Mouse (Mus musculus) brain, embryonic 14.5 days (tissue): ENCODE measurements around the gene Akap13.

Source experiments
- CTCF ChIP-seq: fragments of 200-500 bp; IDR thresholded peaks from 2 replicates; pipeline ENCODE4 v1.5.1; 2012; ENCODE audit warnings: inconsistent platforms, mild to moderate bottlenecking, moderate library complexity, borderline replicate concordance; ENCODE audit not compliant: insufficient read depth, insufficient read length; ENCODE audit errors: extremely low read depth
- POLR2A ChIP-seq: fragments of 200-500 bp; IDR thresholded peaks from 2 replicates; pipeline ENCODE4 v1.6.1; 2012; ENCODE audit warnings: mild to moderate bottlenecking, inconsistent platforms, borderline replicate concordance; ENCODE audit not compliant: poor library complexity, insufficient read depth, insufficient read length, severe bottlenecking; ENCODE audit errors: extremely low read depth

GRCm38 (mm10) chr7:75500164-75500563, 44.8 kb downstream of the Akap13 start:
- TF ChIP-seq CTCF, result no peak
- TF ChIP-seq POLR2A, result no peak
